Mouse (Mus musculus): ENCODE data around the gene Mgat4d.
"Not testable (repeated sequence)": the region's sequence is repeated elsewhere in the genome, so short reads cannot be mapped to it uniquely, and the experiment has no call there.

The Mgat4d gene

DNA sequence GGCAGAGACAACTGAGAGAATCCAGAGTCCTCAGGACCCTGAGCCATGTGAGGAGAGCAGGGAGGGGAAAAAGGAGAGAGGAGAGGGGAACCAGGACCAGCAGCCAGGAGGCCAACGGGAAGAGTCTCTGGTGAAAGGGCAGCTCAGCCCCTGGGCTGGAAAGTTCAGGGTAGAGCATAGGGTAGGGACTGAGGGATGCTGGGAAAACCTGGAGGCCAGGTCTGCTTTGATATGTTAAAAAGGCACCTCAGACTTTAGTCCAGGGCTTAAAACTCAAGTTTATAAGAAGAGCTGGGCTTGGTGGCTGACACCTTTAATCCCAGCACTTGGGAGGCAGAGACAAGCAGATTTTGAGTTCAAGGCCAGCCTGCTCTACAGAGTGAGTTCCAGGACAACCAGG lies 44.2 kb downstream of the Mgat4d start:
- no peak for DNase-seq

DNA sequence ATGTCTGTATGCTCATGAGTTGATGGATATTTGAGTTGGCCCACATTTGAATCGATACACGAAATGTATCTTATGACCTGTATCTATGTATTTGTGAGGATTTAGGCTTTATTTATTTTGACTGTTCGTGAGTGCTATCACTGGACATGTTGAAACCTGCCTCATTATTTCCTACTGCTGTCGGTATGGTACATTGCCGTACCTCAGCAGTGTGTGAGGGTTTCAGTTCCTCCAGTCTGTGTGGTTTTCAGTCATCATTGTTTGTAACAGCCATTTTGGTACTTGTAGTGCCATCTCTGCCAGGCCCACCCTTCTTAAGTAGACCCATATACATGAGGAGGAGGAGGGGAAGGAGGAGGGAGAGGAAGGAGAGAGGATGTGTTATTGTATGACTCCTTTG lies 46.1 kb downstream of the Mgat4d start:
- DNase-seq, result no peak

GRCm38 (mm10) chr8:83396680-83397079 lies 48.4 kb downstream of the Mgat4d start:
- no peak for DNase-seq

GRCm38 (mm10) chr8:83397726-83398125 lies 49.5 kb downstream of the Mgat4d start:
- DNase-seq, result no peak

- DNase-seq, result no peak
Measured at GRCm38 (mm10) chr8:83405548-83405947, 57.3 kb downstream of the Mgat4d start.

DNA sequence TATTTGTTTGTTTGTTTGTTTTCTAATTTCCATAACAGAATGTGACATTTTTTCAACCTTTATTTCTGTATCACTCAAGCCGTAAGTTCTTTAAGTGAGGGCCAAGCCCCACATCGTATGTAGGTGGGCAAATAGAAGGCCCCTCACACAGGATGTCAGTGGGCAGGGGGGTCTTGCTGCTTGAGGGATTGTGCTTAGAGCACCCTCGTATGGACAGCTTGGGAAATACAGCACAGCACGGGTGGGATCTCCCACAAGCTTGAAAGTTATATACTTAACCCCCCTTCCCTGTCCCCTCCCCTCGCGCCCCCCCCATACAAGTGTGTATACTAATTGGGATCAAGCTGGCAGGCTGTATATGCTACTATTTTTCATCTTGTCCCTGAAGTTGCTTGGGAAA lies 58.6 kb downstream of the Mgat4d start:
- no peak for DNase-seq

- no peak for DNase-seq
Measured at GRCm38 (mm10) chr8:83408496-83408895, 60.2 kb downstream of the Mgat4d start.

DNA sequence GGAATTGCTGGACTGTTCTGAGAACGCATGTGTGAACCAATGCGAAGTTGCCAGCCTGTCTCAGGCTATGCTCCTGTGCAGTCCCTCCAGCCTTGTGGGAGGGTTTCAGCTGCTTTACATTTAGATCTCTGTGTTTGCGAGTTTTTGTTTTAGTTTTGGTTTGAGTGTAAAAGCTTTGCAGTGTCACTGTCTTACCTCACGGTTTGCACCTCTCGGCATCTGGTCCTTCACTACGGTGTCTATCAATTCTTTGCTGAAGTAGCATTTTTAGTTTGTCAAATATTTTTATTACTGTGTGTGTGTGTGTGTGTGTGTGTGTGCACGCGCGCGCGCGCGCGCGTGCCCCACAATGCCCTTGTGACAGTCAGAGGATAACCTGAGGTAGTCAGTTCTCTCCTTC lies 68.6 kb downstream of the Mgat4d start:
- DNase-seq, result no peak

GRCm38 (mm10) chr8:83417970-83418369 lies 69.7 kb downstream of the Mgat4d start:
- no peak for DNase-seq

DNA sequence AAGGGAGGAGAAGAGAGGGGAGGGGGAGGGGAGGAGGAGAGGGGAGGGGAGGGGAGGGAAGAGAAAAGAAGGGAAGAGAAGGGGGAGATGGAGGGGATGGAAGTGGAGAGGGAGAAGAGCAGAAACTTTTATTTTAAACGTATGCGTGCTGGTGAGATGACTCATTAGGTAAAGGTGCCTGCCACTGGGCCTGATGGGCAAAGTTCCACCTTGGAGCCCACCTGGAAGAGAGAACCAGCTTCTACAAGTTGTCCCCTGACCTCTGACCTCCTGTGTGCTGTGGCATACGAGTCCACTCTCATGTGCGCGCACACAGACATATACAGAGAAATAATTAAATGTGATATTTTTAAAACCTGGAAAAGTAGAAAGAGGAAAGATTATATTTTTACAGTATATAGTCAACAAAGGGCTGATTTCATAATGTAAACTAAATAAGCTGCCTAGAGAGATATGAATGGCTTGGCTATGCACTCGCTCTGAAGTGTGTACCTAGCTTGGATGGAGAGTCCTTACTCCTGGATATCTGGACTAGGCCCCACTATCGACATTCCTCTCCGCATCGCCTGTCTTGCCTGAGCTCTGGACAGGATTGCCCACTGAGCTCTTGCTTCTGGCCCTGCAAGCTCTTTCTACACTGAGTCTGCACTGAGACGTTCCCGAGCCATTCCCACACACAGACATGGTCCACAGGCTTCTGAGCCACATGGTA lies 70.7 kb downstream of the Mgat4d start:
- peak; percentile 43 for DNase-seq

GRCm38 (mm10) chr8:83421354-83421753 lies 73.1 kb downstream of the Mgat4d start:
- DNase-seq, result no peak

- DNase-seq, result peak in 1 of 2 experiments; percentile 11
Measured at GRCm38 (mm10) chr8:83423032-83423825, 75.0 kb downstream of the Mgat4d start.

DNA sequence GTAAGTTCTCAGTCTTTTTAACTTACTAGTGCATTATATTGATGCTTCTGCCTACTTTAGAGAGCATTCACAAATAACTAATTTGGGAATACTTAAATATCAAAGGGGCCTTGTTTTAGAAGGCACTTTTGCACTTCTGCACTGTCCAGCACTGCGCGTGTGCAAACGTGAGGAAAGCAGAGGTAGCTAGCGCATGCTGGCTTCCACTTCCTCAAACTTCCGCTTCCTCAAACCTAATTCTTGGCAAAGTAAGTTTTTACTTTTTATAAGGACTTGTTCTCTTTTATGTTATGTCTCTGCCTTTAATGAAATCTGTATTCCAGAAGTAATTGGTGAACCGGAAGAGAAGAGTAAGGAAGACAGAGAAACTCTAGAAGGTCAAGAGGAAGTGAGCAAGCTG lies 76.9 kb downstream of the Mgat4d start:
- DNase-seq, result no peak

GRCm38 (mm10) chr8:83426104-83426759 lies 78.0 kb downstream of the Mgat4d start:
- no peak for DNase-seq

DNA sequence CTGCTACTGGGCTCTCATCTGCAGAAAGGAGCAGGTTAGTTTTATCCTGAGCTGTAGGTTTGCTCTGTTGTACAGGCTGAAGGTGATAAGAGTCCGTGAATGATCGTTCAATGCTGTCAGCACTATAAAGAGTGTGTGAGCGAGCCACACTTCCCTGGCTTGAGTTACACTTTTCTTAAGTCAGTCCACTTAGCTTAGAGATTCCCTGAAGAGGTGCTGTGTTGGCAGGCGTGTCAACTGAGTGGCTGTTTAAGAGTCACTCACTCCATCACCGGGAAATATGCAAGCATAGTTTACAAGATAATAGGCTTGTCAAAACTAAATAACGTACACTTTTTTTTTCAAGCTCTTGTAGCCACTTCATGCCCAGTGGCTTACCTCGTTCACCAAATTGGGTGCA lies 78.7 kb downstream of the Mgat4d start:
- peak; percentile 31 to 48 for DNase-seq

- not testable (repeated sequence) for DNase-seq
Measured at GRCm38 (mm10) chr8:83428621-83429020, 80.3 kb downstream of the Mgat4d start.

DNA sequence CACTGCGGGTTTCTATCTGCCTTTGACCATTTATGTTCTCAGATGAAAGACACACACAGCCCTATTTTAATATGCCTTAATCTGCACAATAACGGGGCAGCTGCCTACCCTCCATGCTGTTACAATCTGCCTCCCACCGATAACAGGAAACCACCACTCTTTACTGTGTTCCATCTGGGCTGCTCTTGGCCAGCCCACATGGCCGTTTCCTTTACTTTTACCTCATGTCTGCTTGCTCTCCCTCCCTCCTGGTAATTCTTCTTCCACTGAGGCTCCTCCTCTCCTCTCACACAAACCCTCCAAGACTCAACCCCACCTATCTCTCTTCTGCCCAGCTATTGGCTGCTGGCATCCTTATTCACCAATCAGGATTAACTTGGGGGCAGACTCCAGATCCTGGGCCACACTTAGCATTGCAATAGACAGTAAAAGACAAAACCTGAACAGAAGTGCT lies 80.8 kb downstream of the Mgat4d start:
- no peak for DNase-seq

Data from lung, adult 18-20 months (tissue).